Mouse (Mus musculus): ENCODE results near the gene Tdrd12.
A peak's percentile ranks its signal among the peaks of the same experiment; 100 is the strongest.

DNA sequence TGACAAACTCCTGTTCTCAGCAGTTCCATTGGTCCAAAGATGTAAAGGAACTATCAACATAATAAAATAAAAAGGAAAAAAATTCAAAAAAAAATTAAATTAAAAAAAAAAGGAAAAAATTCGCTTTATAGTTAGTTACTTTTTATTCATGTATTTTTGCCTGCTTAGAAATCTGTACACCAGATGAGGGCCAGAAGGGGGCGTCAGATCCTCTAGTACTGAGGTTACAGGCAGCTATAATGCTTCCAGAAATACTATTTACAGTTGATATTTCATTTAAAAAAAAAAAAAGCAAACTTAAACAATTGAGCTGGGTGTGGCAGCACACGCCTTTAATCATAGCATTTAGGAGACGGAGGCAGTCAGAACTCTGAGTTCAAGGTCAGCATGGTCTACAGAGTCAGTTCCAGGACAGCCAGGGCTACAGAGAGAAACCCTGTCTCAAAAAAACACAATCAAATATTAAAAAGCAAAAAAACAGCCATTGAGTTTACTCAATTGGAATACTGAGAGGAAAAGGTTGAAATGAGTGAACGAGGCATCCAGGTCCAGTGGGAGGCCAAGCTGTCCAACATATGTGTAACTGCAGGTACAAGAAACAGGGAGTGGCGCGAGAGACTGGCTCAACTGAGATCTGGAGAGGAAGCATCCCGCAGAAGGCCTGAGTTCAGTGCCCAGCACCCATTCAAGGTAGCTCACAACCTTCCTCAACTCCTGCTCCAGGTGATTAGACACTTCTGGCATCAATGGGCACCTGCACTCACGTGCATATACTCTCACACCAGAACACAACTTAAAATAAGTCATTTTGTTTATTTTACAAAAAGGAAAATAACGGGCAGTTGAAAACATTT is 16.4 kb upstream of the Tdrd12 start:
- TF ChIP-seq CTCF (IDR thresholded peaks at IDR 0.05; ENCODE audit: low read depth) (peak; percentile 62), EP300 (optimal IDR thresholded peaks at IDR 0.05) (no peak)
